Mouse (Mus musculus) left cerebral cortex, adult 11 months (tissue): Measurements from ENCODE around the gene Ifnar2.

Source experiments
- DNase-seq: peaks from one replicate; pipeline ENCODE4 v3.0.0; 2022; ENCODE audit warnings: low spot score

Ifnar2 gene

DNA sequence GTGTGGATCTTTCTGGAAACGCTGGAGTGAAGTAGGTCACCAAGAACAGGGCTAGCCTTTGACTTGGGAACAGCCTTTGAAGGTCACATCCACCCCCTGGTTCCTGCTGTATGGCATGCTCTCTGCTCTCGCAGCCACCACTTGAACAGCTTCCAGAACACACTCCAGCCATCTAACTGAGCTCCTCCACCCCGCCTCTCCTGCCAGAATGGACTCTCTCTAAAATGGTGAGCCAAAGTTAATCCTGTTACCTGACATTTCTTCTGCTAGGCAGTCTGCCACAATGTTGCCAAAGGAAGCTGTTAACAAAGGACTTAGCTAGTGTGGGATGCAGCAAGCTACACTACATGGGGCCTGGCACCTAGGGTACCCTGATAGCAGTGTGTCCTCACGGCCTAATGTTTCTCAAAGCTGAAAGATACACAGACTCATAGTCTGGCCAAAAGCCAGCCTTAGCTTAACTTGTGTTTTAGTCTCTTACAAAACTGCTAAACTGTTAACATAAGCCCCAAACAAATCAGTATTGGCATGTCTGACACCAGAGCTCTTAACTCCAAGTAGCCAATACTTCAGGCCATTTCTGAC is 22.3 kb downstream of the Ifnar2 start:
- no peak for DNase-seq

DNA sequence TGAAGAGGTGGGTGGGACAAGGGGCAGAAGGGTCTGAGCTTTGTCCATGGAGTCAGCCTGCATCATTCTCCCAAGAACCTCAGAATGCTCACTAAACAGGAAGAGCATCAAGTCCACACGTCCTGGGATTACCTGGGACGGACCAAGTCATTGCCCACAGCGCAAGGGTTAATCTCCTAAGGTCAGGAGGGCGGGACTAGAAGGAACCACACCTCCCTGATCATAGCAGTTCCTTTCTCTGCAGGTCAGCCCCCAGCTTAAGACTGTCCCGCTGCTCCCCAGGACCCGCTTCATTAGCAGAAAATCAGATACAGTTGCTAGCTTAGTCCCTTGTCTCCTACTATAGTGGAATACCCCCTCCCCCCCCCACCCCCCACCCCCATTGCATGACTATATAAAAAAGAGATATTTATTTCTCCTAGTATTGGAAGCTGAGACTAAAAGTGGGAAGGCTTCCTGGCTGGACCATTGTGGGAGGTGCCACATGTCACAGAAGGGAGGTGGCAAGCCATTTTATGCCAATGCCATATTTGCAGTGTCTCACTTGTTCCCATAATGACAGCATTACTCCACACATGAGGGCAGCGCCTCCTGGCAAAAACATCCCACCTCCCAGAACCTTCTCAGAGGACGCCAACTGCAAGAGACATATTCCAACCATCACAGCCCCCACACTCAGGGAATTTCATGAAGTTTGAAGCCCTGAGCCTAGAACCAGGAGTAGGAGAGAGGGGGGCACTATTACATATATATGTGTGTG is 23.2 kb downstream of the Ifnar2 start:
- no peak for DNase-seq

GRCm38 (mm10) chr16:91396844-91397537 is 24.4 kb downstream of the Ifnar2 start:
- no peak for DNase-seq

DNA sequence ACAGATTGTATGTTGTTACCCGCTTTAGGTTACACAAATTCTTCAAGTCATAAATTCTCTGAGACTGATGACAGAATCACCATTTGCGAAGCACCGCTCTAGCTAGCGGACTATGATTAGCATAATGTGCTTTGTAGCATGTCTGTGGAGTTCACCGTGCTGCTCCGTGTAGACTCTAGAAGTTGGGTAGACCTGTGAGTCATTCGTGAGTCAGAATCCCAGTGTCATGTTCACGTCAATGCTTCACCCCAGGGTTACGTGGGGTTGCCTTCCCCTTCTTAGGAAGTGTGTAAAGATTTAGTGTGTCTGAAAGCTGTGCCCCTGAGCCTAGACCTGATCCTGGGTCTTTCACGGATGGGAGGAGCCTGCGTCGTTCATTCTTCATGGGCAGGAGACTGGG is 25.4 kb downstream of the Ifnar2 start:
- no peak for DNase-seq

DNA sequence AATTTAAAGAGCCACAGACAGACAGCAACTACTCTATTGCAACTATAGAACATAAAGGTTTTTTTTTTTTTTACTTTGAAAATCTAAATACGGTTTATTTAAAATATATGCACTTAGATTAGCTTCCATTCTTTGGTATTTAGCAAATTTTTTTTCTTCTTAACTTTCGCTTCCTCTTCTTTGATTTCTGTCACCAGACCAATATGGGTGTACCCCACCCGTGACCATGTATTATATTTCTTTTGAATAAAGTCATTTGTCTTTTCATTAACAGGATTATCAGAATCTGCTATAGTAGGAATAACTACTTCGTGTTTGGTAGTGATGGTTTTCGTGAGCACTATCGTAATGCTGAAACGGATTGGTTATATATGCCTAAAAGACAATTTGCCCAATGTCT is 26.4 kb downstream of the Ifnar2 start:
- no peak for DNase-seq

GRCm38 (mm10) chr16:91401569-91402165 is 29.1 kb downstream of the Ifnar2 start:
- DNase-seq: no peak

DNA sequence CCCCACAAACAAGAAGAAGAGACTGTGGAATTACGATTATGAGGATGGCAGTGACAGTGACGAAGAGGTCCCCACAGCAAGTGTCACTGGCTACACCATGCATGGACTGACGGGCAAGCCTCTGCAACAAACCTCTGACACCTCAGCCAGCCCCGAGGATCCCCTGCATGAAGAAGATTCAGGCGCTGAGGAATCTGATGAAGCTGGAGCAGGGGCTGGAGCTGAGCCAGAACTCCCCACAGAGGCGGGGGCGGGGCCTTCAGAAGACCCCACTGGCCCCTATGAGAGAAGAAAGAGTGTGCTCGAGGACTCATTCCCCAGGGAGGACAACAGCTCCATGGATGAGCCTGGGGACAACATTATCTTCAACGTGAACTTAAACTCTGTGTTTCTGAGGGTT is 31.2 kb downstream of the Ifnar2 start:
- no peak for DNase-seq

DNA sequence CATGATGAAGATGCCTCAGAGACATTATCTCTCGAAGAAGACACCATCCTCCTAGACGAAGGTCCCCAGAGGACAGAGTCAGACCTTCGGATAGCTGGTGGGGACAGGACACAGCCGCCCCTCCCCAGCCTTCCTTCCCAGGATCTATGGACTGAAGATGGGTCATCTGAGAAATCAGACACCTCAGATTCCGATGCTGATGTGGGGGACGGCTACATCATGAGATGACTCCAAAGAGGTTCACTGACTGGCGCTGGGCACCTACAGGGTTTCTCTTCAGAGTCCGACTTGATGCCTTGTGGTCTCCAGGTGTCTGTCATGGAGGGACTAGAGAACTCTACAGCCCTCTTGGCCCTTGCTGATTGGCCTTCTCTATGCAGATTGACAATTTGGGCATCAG is 31.6 kb downstream of the Ifnar2 start:
- DNase-seq: no peak

GRCm38 (mm10) chr16:91404828-91405577 is 32.4 kb downstream of the Ifnar2 start:
- no peak for DNase-seq

GRCm38 (mm10) chr16:91405640-91406584 is 33.3 kb downstream of the Ifnar2 start, which contains the start of gene Il10rb:
Il10rb (plus strand) TSS chr16:91406164.
- DNase-seq: no peak

DNA sequence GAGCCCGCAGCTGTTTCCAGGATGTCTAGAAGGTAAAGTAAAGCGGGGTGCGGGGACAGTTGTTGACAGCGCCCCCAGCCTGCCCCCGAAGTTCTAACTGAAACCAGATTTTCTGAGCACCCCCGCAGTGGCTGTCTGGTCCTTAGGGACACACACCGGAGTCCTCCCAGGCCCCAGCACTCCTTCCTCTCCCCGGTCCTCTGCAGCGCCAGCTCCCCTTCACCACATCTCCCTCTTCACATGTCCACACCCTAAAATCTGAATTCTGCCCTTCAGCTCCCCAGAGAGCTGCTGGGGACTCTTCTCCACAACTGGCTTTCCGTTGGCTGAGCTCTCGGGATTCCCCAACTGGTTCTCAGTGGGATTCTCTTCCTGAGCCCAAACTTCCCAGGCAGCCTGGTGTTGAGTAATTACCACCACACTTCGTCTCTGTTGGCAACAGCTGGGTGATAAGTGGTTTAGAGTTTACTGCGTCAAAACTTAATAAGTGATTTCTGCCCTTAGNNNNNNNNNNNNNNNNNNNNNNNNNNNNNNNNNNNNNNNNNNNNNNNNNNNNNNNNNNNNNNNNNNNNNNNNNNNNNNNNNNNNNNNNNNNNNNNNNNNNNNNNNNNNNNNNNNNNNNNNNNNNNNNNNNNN is 34.1 kb downstream of the Ifnar2 start:
- DNase-seq: no peak

DNA sequence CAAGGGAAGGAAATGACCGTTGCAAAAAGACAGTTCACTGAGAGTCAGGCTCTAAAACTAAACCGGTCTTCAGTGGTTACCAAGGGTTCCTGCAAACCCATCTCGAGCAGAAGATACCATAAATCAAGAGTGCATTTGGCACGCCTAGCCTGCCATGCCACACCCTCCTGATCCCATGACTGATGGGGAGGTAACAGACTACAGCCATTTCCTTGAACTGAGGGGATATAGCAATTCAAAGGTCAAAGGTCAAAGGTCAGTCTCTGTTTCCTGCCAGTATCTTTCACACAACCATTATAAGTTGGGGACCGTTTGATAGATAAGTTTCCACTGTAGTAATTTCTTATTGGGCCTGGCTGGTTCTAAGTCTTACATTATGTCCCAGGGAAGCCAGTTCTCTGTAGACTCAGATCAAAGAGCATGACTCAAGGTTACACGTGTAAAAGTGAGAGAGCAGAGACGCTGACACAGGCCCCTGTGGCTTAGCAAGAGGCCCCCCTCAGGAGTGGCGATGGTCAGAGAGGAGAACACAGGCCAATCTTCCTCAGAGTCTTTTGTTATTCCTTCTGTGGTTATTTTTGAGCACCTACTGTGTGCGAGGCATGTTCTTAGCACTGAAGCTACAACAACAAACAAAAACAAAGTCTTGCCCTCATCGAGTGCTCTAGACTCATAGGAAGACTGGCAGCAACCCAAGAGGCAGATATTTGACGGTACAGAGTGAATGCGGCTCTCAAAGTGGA is 40.7 kb downstream of the Ifnar2 start:
- no peak for DNase-seq

GRCm38 (mm10) chr16:91415391-91416189 is 43.0 kb downstream of the Ifnar2 start:
- no peak for DNase-seq

DNA sequence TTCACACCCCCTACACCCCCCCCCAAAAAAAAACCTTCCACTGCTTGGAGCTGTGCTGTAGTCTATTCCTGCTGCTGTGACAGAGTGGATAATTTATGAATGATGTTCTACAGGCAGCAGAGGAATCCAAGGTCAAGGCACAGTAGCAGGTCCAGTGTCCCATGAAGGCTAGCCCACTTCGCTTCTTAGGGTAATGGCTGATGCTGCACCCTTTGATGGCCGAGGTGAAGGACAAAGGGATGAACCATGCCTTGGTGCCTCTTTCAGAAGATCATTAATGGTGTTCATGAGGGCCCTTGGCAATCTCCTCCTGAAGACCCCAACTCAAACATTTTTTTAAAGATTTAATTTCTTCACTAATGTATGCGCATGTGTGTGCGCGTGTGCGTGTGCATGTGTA is 43.8 kb downstream of the Ifnar2 start:
- no peak for DNase-seq

DNA sequence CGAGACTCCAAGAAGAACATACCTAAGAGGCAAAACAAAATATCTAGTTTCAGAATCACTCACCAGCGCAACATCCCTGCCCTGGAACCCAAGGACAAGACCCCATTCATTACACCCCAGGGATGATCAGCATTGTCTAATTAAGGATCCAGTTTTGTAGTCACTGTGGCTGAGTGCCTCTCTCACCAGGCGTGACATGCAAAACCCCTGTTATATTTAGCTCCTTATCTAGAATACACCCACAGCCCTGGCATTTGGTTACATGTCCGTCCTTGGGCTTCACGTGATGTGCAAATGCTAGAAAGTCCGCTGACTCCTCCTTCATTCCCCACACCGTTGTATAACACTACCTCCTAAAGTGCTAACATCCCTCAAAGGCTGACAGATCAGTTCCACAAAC is 44.4 kb downstream of the Ifnar2 start:
- no peak for DNase-seq

- DNase-seq: no peak
These were observed 45.9 kb downstream of the Ifnar2 start for GRCm38 (mm10) chr16:91418531-91418930.

DNA sequence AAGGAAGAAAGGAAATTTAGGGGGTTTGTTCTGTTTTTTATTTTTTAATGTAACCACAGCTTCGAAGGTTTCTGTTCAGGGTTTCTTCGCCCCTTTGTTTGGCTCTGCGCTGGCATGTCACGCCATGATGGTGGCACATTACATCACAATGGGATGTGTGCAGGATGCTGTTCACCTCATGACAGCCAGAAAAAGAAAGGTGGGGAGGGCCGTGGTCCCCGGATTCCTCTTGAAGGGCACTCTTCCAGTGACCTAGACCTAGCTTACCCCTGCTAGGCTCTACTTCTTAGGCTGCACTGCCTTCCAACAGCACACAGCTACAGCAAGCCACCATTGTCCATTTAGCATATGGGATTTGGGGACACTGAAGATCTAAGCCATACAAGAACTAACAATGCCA is 53.2 kb downstream of the Ifnar2 start:
- no peak for DNase-seq

DNA sequence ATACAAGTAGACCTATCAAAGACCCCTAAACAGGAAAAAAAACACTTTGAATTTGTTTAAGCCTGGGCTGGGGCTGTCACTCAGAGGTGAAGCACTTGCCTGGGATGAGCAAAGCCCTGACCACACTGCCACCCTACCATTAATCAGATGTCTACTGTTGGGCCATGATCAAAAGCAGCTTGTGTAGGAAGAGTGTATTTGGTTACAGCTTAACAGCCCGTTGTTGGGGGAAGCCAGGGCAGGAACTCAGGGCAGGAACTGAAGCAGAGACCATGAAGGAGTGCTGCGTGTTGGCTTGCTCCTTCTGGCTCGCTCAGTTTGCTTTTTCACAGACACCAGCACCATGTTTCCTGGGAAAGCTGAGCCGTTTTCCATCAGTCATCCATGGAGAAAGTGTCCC is 54.0 kb downstream of the Ifnar2 start:
- DNase-seq: no peak

- no peak for DNase-seq
These were observed 54.9 kb downstream of the Ifnar2 start for GRCm38 (mm10) chr16:91427461-91427860.
